Mouse (Mus musculus) ES-E14 (cell line): ENCODE data around the gene Gm527. TPM values are rescaled to one million over a fixed set of nuclear protein-coding genes. Genes with fewer than 3 reads are reported as not detected.
A peak's percentile ranks its signal among the peaks of the same experiment; 100 is the strongest.

Experiments
- DNase-seq: peaks from one replicate; pipeline ENCODE4 v3.0.0-alpha.2; 2013; ENCODE audit warnings: low read depth, low spot score
- H3K27ac ChIP-seq: 2 replicates; pipeline ENCODE4 v1.5.1; 2012; ENCODE audit warnings: low read depth, mild to moderate bottlenecking, low read length, moderate library complexity, mixed read lengths; ENCODE audit not compliant: poor library complexity, insufficient read depth, severe bottlenecking
- H3K36me3 ChIP-seq: 2 replicates; pipeline ENCODE4 v1.6.1; 2012; ENCODE audit warnings: mild to moderate bottlenecking, low read length, moderate library complexity, mixed read lengths; ENCODE audit not compliant: control insufficient read depth, poor library complexity, insufficient read depth, severe bottlenecking
- H3K4me1 ChIP-seq, 2 experiments: fragments of 150-350 bp in 1 of 2; sonication (generic) in 1 of 2; 2 replicates each; pipeline ENCODE4 v1.6.1; 2012; ENCODE audit warnings: low read length in 2 of 2, mild to moderate bottlenecking in 1 of 2, mixed read lengths in 1 of 2; ENCODE audit not compliant: control insufficient read depth in 2 of 2, insufficient read depth in 2 of 2, poor library complexity in 1 of 2
- H3K4me3 ChIP-seq, 2 experiments: fragments of 150-350 bp in 1 of 2; sonication (generic) in 1 of 2; 2 replicates each; pipeline ENCODE4 v1.5.1; 2012; ENCODE audit warnings: low read length in 2 of 2, low read depth in 1 of 2, mild to moderate bottlenecking in 1 of 2, mixed read lengths in 1 of 2; ENCODE audit not compliant: insufficient read depth in 1 of 2, poor library complexity in 1 of 2, severe bottlenecking in 1 of 2
- H3K9ac ChIP-seq: 2 replicates; pipeline ENCODE4 v1.6.1; 2012; ENCODE audit warnings: low read depth, mild to moderate bottlenecking, low read length, mixed read lengths; ENCODE audit not compliant: poor library complexity, insufficient read depth, severe bottlenecking
- H3K9me3 ChIP-seq: fragments of 150-350 bp; sonication (generic); 2 replicates; pipeline ENCODE4 v1.6.1; 2012; ENCODE audit warnings: low read depth, mild to moderate bottlenecking, low read length; ENCODE audit not compliant: control insufficient read depth, insufficient read depth
- CHD2 ChIP-seq: IDR thresholded peaks from 2 replicates; pipeline ENCODE4 v1.6.1; 2014; ENCODE audit warnings: mild to moderate bottlenecking, low read depth, low read length, inconsistent platforms
- HCFC1 ChIP-seq: IDR thresholded peaks from 2 replicates; pipeline ENCODE4 v1.6.1; 2012; ENCODE audit warnings: low read length, inconsistent platforms, borderline replicate concordance; ENCODE audit not compliant: insufficient read depth
- MAFK ChIP-seq: IDR thresholded peaks from 2 replicates; pipeline ENCODE4 v1.6.1; 2014; ENCODE audit warnings: mild to moderate bottlenecking, low read depth, low read length, inconsistent platforms; ENCODE audit not compliant: insufficient read depth
- ZC3H11A ChIP-seq: IDR thresholded peaks from 2 replicates; pipeline ENCODE4 v1.6.1; 2012; ENCODE audit warnings: low read depth, mild to moderate bottlenecking, inconsistent platforms, low read length, borderline replicate concordance
- ZNF384 ChIP-seq: IDR thresholded peaks from 2 replicates; pipeline ENCODE4 v1.6.1; 2012; ENCODE audit warnings: low read depth, low read length, inconsistent platforms
- in situ Hi-C, 2 experiments: fragments of 600-800 bp; cut with MboI; formaldehyde crosslinking; loops; one replicate each; pipeline ENCODE4 v1.15.1; 2025; ENCODE audit warnings: low sequenced_read_pairs in 2 of 2, inconsistent platforms in 1 of 2; ENCODE audit not compliant: unreplicated experiment in 2 of 2
- total RNA-seq: library from RNA; depleted of rRNA; stranded (reverse); fragments of 300-350 nt; gene quantifications from 2 replicates; pipeline ENCODE4 v1.2.3, GENCODE M21; 2012; rRNA removed

The Gm527 gene
- total RNA-seq = 4.1 and 5.9 TPM in 2 replicates

- in situ Hi-C loops = no loop called here
- H3K27ac ChIP-seq = no peak within 1 kb of the TSS
Observed at GRCm38 (mm10) chr12:64917578-64918471, at the start of gene Gm527. TSS of gene Gm527 (plus strand) at chr12:64917906.

DNA sequence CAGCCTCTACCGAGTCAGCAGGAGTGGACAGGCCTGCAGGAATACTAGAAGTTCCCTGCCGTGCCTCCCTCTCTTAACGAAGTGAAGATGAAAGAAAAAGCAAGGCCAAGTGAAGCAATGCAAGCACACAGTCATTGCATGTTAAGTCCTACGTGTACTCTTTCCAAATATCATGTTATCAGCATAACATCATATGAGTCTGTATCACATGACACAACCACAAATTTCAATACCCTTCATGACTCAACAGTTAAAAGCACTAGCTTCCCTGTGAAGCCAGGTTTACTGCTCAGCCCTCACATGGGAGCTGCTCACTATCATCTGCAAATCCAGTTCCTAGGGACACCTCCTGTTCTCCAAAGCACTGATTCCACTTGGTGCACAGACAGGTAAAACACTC lies 46.6 kb upstream of the Gm527 start:
- in situ Hi-C loops = no loop called here
- H3K4me1 ChIP-seq = no peaks in the 10 kb centered on the region
- no peaks in the 10 kb centered on the region for H3K9me3 ChIP-seq

More at GRCm38 (mm10) chr12:64917578-64918471, at the start of gene Gm527:
- peak; percentile 93 for DNase-seq
- TF ChIP-seq ZNF384 (no peak), ZC3H11A (no peak), HCFC1 (no peak), MAFK (no peak), CHD2 (no peak)
- H3K36me3 ChIP-seq = no peaks in the 10 kb centered on the region
- H3K4me1 ChIP-seq = peaks cover 0 to 4% of the 10 kb centered on the region in 2 experiments; a peak in 1 of 4 replicates
- H3K9ac ChIP-seq = peak within 1 kb of the TSS; percentile 84
- no peaks in the 10 kb centered on the region for H3K9me3 ChIP-seq
- H3K4me3 ChIP-seq = peak within 1 kb of the TSS; percentile 73 to 92

DNA sequence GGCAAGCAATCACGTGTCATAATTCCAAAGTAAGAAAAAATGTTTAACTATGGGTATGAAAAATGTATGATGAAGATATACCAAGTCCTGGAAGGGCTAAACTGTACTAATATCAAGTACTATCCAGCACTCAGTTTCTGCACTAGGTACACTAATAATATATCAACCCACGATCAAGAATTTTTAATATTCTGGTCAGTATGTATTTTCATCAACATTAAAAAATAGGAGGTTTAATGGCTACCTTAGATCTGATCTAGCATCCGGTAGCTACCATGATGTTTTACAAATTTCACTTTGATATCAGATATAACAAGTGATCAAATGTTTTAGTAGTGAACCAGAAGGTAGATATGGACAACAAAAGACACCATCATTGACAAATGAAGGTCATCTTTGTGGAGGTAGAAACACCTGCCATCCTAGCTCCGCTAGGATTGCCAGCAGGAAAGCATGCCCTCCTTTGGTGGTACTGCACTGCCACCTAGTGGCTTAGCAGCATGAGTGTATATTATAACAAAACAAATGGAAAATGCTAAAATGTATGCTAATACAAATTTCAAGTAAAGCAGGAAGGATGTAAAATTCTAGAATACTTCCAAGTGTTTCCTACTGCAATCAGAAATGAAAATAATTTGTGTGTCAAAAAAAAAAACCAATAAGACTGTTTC lies 20.5 kb upstream of the Gm527 start:
- in situ Hi-C loops = no loop called here

More for the DNA sequence above, 46.6 kb upstream of the Gm527 start:
- TF ChIP-seq ZNF384 = no peak
- TF ChIP-seq MAFK = no peak
- TF ChIP-seq ZC3H11A = no peak
- no peak for TF ChIP-seq CHD2
- TF ChIP-seq HCFC1 = no peak
- H3K9ac ChIP-seq = no peak overlapping the region
- no peak for DNase-seq
- H3K36me3 ChIP-seq = no peaks in the 10 kb centered on the region
- no peak overlapping the region for H3K27ac ChIP-seq
- H3K4me3 ChIP-seq = no peak overlapping the region

GRCm38 (mm10) chr12:64902506-64902905 lies 15.2 kb upstream of the Gm527 start:
- TF ChIP-seq ZC3H11A (no peak), MAFK (no peak)
- Histone ChIP-seq H3K4me1 (no peaks in the 10 kb centered on the region), H3K27ac (no peak overlapping the region), H3K9ac (no peak overlapping the region), H3K36me3 (no peaks in the 10 kb centered on the region), H3K9me3 (no peaks in the 10 kb centered on the region), H3K4me3 (no peak overlapping the region)
- DNase-seq = no peak
- in situ Hi-C loops = no loop called here

More for the DNA sequence above, 20.5 kb upstream of the Gm527 start:
- no peaks in the 10 kb centered on the region for H3K36me3 ChIP-seq
- TF ChIP-seq ZNF384 (no peak), ZC3H11A (peak; percentile 85)
- no peak overlapping the region for H3K4me3 ChIP-seq
- H3K27ac ChIP-seq = no peak overlapping the region
- H3K9me3 ChIP-seq = no peaks in the 10 kb centered on the region
- no peak overlapping the region for H3K9ac ChIP-seq
- H3K4me1 ChIP-seq = no peaks in the 10 kb centered on the region
- DNase-seq = peak; percentile 34
